Mouse (Mus musculus) kidney, postnatal 36 days (tissue): ENCODE results near the gene Nras.

Source experiments
- DNase-seq, 2 experiments: peaks; one replicate each; pipeline ENCODE4 v3.0.0; 2021 to 2022; ENCODE audit warnings: mixed read lengths in 2 of 2

Gene Nras

DNA sequence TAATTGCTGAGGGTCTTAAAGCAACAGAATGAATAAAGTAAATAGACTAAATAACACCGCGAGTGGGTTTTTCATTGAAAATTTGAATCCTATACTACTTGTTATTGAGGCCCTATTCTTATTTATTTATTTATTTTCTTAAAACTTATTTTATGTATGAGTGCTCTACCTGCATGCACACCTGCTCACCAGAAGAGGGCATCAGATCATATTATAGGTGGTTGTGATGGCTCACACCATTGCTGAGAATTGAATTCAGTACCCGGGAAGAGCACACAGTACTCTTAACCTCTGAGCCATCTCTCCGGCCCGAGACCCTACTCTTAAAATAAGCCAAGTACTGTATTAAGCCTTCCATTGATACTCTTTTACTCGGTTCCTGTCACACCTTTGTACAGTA, 41.6 kb downstream of the Nras start:
- DNase-seq, result no peak

DNA sequence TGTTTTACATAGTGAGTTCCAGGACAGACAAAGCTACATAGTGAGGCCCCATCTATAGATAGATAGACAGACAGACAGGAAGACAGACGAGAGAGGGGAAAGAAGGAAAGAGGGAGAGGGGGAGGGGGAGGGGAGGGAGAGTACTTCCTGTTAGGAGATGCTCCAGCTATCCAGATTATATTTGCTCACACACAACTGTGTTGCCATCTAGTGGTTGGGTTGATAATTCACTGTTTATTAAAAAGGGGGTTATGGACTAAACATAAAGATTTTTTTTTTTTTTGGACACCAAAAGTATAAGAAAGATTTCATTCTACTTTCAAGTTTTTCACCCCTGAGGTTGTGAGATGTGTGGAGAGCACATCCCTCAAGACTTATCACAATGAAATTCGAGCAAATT, 42.6 kb downstream of the Nras start:
- DNase-seq, result no peak

GRCm38 (mm10) chr3:103101194-103101593, 43.1 kb downstream of the Nras start:
- DNase-seq, result no peak

GRCm38 (mm10) chr3:103101909-103102308, 43.8 kb downstream of the Nras start:
- peak in 1 of 2 experiments; percentile 4 for DNase-seq

DNA sequence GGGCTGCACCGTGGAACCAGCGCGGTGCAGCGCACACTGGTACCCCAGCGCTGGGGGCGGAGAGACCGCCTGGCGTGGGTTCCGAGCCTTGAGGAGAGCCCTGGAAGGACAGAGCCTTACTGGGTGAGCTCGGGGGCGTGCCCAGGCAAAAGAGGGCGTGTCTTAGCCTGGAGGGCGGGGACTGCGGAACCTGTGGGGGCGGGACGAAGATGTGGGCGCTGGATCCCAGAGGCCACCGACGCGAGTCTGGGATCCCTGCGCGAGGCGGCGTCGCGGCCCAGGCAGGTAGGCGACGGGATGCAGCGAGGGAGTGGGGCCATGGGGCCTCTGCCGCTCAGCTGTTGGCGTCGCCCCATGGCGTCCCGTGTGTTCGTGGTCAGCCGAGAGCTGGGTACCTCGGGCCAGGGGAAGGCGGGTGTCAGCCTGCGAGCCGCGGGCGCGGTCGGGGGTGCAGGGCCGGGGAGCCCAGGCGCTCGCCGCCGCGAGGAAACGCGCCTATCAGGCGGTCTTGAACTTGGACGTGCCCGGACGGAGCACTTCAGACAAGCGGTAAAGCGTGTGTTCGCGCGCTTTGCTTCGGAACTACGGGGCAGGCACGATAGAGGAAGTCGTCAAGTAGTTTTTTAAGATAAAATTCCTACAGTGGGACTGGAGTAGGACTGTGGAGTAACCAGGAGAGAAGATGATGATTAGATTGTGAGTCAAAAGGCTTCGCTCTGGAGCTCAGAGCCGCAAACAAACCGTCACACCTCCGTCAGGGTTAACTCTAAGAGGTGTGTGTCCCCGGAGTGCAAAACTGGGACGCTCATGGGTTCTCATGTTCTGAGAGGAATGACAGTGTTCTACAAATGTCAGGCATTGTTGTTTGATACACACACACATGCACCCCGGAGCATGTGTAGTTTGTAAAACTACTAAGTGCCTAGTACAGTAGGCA, 44.6 kb downstream of the Nras start, which contains the start of gene Dennd2c:
TSS of gene Dennd2c (plus strand) at position 151 of the 937 bp plus-strand sequence.
- DNase-seq, result peak; percentile 93 to 96

GRCm38 (mm10) chr3:103107565-103108240, 49.6 kb downstream of the Nras start:
- DNase-seq, result no peak

DNA sequence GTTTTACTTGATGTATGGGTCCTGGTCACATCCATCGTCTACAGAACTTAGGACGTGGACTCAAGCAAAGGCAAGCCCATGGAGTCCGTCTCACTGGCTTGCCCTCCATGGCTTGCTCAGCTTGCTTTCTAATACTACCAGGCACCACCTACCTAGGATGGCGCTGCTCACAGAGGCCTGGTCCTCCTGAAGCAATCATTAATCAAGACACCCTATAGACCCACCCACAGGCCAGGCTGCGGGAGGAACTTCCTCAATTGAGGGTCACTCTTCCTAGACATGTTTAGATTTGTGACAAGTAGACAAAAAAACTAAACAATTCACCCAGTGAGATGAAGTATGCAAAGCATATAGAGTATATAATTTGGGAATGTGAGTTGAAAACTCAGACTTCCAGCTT, 54.1 kb downstream of the Nras start:
- no peak for DNase-seq
